Mouse (Mus musculus): ENCODE measurements around the gene Slc36a4.

Slc36a4 gene

GRCm38 (mm10) chr9:15727168-15727567, 17.6 kb downstream of the Slc36a4 start:
- no peak for DNase-seq

DNA sequence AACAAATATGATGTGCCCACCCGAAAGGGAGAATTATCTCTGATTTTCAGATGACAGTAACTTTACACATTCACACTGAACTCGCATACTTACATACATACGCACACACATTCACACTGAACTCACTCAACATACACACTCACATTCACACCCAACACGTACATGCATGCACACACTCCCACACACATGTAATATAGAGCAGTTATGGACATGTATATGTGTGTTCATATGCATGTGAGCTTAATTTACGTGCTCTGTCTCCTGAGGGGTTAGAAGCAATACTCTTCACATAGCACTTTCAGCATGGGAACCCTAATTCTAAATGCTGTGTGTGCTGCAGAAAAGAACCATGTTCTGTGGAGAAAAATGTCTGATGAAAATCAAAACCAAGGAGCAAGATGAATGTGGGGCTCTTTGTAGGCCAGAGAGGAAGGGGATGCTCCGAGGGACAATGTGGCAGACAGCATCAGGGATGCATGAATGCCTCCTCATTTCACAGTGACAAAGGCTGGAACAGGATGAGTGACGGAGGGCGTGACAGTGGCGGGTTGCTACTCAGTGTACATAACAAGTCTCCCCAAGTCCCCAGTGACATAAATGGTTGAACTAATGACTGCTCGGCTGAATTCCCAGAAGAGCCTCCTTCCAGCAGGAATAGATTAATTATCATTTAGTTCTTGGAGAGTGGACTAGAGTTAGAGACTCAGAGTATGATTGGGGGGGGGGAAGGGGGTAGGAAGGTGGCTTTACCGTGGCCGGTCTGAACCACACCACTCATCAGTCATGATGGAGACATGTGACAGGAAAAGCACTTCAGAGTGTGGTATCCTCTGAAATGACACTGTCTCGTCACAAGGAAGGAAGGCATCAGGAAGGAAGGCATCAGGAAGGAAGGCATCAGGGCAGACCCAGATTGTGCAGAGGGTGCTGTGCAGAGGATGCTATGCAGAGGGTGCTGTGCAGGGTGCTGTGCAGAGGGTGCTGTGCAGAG, 22.5 kb downstream of the Slc36a4 start:
- peak; percentile 21 for DNase-seq

- DNase-seq, result no peak
Observed at GRCm38 (mm10) chr9:15734056-15734866, 24.7 kb downstream of the Slc36a4 start.

DNA sequence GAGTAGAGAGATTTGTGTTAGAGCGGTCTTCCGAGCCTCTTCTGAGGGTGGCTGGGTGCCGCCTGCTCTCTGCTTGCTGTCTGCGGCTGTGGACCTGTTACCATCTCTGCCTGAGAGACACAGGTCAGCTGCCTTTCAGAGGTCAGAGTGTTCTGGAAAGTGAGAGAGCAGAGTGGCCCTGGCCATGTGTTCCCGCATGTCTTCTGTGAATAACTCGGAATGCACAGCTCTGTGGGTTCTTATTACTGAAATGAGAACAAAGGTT, 25.3 kb downstream of the Slc36a4 start:
- DNase-seq, result no peak

DNA sequence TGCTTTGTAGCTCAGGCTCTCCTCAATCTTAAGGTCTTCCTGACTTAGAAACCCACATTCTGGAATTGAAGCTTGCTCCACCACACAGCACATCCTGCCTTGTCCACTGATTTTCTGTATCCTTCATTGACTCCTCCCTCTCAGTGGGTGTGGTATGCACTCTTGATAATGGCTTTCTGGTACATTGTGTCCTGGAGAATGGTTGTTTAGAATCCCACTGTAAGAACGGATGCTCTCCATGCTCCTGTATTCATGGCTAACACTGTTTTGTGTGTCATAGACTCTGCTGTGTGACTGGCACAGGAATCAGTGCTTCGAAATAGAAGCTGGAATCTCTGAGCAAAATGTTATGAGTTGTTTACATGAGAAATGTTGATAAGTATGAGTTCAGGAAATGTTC, 28.0 kb downstream of the Slc36a4 start:
- DNase-seq, result peak; percentile 34

DNA sequence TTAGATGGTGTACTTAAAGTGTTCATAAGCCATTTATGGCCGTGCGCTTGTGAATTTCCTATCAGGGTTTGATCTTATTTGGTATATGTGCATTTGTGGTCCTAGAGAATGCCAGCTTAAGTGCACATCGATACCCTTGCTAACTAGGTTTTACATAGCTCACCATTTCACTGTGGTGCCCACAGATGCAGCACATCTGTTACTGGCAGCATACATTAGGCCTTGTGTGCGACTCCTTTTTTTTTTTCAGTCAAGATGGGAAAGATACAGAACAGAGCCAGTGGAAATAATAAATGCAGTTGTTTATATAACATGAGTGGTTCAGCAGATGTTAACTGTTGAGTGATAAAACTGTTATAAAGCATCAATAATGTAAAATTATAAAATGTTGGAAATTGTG, 31.9 kb downstream of the Slc36a4 start:
- DNase-seq, result no peak

GRCm38 (mm10) chr9:15741931-15742330, 32.4 kb downstream of the Slc36a4 start:
- no peak for DNase-seq

GRCm38 (mm10) chr9:15745985-15746607, 36.6 kb downstream of the Slc36a4 start:
- DNase-seq, result no peak

GRCm38 (mm10) chr9:15746636-15747035, 37.1 kb downstream of the Slc36a4 start:
- DNase-seq, result no peak

GRCm38 (mm10) chr9:15748383-15748782, 38.8 kb downstream of the Slc36a4 start:
- no peak for DNase-seq

DNA sequence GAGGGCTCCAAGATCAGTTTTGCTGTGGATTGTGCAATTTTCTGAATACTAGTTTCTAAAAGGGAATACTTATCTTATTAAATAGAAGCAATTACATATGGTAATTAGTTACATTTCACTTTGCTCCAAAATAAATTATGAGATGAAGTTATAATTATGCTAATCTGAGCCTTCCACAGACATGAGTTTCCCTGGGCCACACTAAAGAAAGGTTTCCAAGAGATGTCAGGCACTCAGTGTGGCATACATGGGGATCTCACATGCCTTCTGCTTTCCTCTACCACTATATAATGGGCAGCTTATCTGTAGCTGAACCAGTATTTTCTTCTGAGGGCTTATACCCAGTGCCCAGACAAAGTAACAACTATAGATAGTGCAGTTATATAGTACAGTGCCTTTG, 49.8 kb downstream of the Slc36a4 start:
- no peak for DNase-seq

DNA sequence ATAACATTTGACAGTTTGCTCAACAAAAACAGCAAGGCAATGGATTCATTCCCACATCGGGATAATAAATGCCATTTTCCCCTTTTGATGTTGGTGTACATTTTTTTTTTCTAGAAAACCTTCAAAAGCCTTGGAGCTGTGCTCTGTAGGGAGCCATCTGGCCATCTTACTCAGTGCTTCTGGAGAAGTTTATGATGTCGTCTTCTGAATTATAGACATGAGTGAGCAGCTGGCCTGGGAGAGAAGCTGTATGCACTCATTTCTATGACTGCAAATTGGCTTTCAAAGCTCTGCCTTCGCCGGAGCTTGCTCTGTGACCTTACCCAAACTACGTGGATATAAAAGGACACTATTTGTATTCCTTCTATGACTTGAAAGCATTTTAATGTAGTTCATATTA, 56.8 kb downstream of the Slc36a4 start:
- no peak for DNase-seq

DNA sequence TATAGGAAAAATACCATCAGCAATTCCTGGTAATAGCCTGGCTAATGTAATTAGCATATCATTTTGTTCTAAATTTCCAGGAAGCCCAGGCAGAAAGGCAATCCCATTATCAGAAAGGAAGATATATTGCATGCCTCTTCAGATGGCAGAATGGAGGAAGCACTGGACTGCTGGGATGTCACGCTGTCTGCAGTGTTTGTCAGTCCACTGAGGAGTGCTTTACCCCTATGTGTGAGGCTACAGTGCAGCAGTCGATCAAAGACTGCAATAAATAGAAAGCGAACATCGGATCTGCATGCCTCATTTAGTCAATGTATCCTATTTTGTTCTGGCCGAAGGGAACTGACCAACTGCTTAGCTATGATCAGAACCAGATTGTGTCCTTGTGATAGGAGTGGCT, 57.3 kb downstream of the Slc36a4 start:
- DNase-seq, result no peak

- DNase-seq, result no peak
Observed at GRCm38 (mm10) chr9:15772766-15773165, 63.2 kb downstream of the Slc36a4 start.

DNA sequence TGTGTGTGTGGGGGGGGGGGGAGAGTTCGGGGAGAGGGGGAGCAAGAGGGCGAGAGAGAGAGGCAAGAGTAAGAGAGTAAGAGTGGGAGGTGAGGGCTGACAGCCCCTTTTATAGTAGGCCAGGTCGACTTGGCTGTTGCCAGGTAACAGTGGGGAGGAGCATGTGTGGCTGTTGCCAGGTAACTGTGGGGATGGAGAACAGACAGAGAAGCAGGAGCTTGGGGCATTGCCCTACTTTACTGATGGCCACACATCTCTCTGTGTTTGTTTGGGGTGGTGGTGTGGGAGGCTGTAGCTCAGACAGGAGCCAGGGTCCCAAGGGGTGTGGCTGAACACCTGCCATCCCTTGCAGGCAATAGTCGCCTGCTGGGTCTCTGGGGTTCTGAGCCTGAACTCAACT, 63.9 kb downstream of the Slc36a4 start:
- DNase-seq, result no peak

DNA sequence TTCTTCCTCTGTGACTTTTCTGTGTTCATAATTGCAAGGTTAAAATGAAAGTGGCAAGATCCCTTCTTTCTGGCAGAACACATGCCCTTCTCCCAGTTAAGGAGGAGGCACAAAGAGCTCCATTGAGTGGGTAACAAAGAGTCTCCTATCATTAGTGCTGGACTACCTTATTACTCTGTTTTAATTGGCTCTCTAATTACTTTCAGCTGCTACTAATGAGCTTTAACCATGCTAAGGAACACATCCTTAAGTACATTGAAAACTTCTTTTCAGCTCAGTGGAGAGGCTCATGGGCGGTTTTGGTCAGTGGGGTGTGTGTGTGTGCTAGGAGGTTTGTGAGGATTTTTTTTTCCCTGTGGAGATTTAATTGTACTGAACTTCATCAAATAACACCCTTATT, 65.4 kb downstream of the Slc36a4 start:
- DNase-seq, result no peak

DNA sequence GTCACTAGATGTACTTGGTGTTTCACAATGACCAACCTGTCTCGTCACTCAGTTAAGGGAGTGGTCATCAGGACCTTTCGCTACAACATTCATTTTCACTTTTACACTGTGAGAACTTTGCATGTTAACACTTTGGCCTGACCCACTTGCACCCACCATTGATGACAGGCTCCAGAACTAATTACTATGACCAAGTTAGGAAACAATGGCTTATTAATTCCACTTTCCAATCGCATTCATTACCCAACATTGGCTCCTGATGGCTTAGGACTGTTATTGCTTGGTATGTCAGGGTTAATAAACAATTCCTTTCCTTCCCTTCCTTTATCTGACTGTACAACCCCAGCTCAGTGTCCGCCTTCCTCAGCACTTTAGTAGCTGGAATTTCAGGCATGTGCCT, 72.4 kb downstream of the Slc36a4 start:
- DNase-seq, result no peak

- DNase-seq, result no peak
Observed at GRCm38 (mm10) chr9:15786192-15786591, 76.7 kb downstream of the Slc36a4 start.

GRCm38 (mm10) chr9:15786610-15787009, 77.1 kb downstream of the Slc36a4 start:
- DNase-seq, result no peak

GRCm38 (mm10) chr9:15792076-15792475, 82.5 kb downstream of the Slc36a4 start:
- no peak for DNase-seq

Measured in lung, postnatal 10 days (tissue).